Mouse (Mus musculus) kidney, postnatal 0 days (tissue): ENCODE results near the gene Rpap3. TPM values are rescaled to one million over a fixed set of nuclear protein-coding genes. Genes with fewer than 3 reads are reported as not detected.

ENCODE experiments used
- ATAC-seq: fragments of 200-750 bp; cut with Nextera tagmentation; replicated peaks from 2 replicates; pipeline ENCODE4 v1.8.0; 2017; ENCODE audit warnings: low read depth, moderate number of reproducible peaks, moderate TSS enrichment, moderate library complexity; ENCODE audit not compliant: low FRiP score
- DNase-seq: peaks from one replicate; pipeline ENCODE4 v3.0.0-alpha.2; 2016; ENCODE audit warnings: low spot score
- H3K27ac ChIP-seq: fragments of 300-500 bp; sonication (generic); 2 replicates; pipeline ENCODE4 v1.5.1; 2014; ENCODE audit warnings: mild to moderate bottlenecking
- H3K27me3 ChIP-seq: fragments of 300-500 bp; sonication (generic); 2 replicates; pipeline ENCODE4 v1.6.1; 2014; ENCODE audit warnings: low read length, mixed read lengths; ENCODE audit not compliant: insufficient read depth
- H3K36me3 ChIP-seq: fragments of 300-500 bp; sonication (generic); 2 replicates; pipeline ENCODE4 v1.6.1; 2014; ENCODE audit warnings: low read length, mixed read lengths; ENCODE audit not compliant: insufficient read depth
- H3K4me1 ChIP-seq: fragments of 300-500 bp; sonication (generic); replicated peaks from 2 replicates; pipeline ENCODE4 v1.6.1; 2014; ENCODE audit warnings: antibody characterized with exemption, low read length, mixed read lengths; ENCODE audit not compliant: insufficient read depth
- H3K4me2 ChIP-seq: fragments of 300-500 bp; sonication (generic); 2 replicates; pipeline ENCODE4 v1.6.1; 2014; ENCODE audit warnings: mild to moderate bottlenecking, low read length, moderate library complexity, mixed read lengths
- H3K4me3 ChIP-seq: fragments of 300-500 bp; sonication (generic); replicated peaks from 2 replicates; pipeline ENCODE4 v1.5.1; 2014; ENCODE audit warnings: low read depth, low read length
- H3K9ac ChIP-seq: fragments of 300-500 bp; sonication (generic); 2 replicates; pipeline ENCODE4 v1.6.1; 2014; ENCODE audit warnings: low read depth, low read length
- H3K9me3 ChIP-seq: fragments of 300-500 bp; sonication (generic); replicated peaks from 2 replicates; pipeline ENCODE4 v1.6.1; 2016; ENCODE audit warnings: low read length, inconsistent platforms, mixed read lengths
- CTCF ChIP-seq: IDR thresholded peaks from 2 replicates; pipeline ENCODE4 v1.5.1; 2016; ENCODE audit warnings: antibody characterized with exemption, low read depth, mild to moderate bottlenecking, moderate library complexity
- WGBS: fragments of 180-500 bp; shearing (Covaris S2); extraction: QIAGEN DNeasy Blood & Tissue Kit; methylation state at CpG from one replicate; pipeline ENCODE4 v1.1.7; 2014; 5-methylcytosine and 5-hydroxymethylcytosine counted together
- polyA plus RNA-seq: library from polyadenylated mRNA; unstranded; fragments of >200 nt; fragmentation: Nextera tagmentation; extraction: Ambion mirVana; gene quantifications from 2 replicates; pipeline ENCODE4 v1.2.1, GENCODE M21; 2015

Gene Rpap3
- polyA plus RNA-seq, 1 experiment from 2014 or later: 36.3 TPM

DNA sequence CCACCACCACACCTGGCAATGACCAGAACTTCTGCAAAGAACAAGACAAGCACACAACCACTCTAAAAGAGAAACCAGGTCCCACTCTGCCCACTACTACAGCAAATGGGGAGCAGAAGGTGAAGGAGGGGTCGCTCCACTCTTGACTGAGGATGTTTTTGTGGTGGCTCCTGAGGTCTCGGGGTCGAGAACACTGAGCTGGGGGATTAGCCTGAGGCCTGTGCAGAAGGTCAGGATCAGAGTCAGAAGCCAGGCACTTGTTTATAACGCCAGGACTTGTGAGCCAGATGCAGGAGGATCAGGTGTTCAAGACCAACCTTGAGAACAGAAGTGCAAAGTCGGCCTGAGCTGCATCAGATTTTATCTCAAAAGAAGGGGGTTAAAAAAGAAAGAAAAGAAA lies 21.9 kb upstream of the Rpap3 start:
- ATAC-seq (no peak), DNase-seq (no peak)
- no peak for TF ChIP-seq CTCF
- Histone ChIP-seq H3K27ac (no peak overlapping the region), H3K36me3 (no peaks in the 10 kb centered on the region), H3K9ac (no peak overlapping the region), H3K9me3 (no peaks in the 10 kb centered on the region), H3K4me2 (no peak overlapping the region), H3K4me3 (no peak overlapping the region), H3K27me3 (no peaks in the 10 kb centered on the region), H3K4me1 (peaks cover 8% of the 10 kb centered on the region; the same call in 1 of the 2 replicates)
- WGBS: 80% methylated on average over 5 of the region's 5 CpGs

GRCm38 (mm10) chr15:97727048-97727447 lies 21.4 kb upstream of the Rpap3 start:
- no peaks in the 10 kb centered on the region for H3K36me3 ChIP-seq
- 57% methylated on average over 8 of the region's 8 CpGs for WGBS
- TF ChIP-seq CTCF: no peak
- H3K4me2 ChIP-seq: no peak overlapping the region
- peaks cover 8% of the 10 kb centered on the region; the same call in 1 of the 2 replicates for H3K4me1 ChIP-seq
- H3K9me3 ChIP-seq: no peaks in the 10 kb centered on the region
- DNase-seq (no peak), ATAC-seq (no peak)
- no peaks in the 10 kb centered on the region for H3K27me3 ChIP-seq
- no peak overlapping the region for H3K4me3 ChIP-seq
- H3K9ac ChIP-seq: no peak overlapping the region
- no peak overlapping the region for H3K27ac ChIP-seq

- no peak for TF ChIP-seq CTCF
- Histone ChIP-seq H3K36me3 (no peaks in the 10 kb centered on the region), H3K4me1 (peaks cover 14% of the 10 kb centered on the region), H3K9ac (no peak overlapping the region), H3K9me3 (no peaks in the 10 kb centered on the region), H3K4me2 (no peak overlapping the region), H3K27me3 (no peaks in the 10 kb centered on the region), H3K27ac (no peak overlapping the region), H3K4me3 (no peak overlapping the region)
- DNase-seq (no peak), ATAC-seq (no peak)
- WGBS: 88% methylated on average over 13 of the region's 13 CpGs
Observed at GRCm38 (mm10) chr15:97726310-97726709, 20.7 kb upstream of the Rpap3 start.

DNA sequence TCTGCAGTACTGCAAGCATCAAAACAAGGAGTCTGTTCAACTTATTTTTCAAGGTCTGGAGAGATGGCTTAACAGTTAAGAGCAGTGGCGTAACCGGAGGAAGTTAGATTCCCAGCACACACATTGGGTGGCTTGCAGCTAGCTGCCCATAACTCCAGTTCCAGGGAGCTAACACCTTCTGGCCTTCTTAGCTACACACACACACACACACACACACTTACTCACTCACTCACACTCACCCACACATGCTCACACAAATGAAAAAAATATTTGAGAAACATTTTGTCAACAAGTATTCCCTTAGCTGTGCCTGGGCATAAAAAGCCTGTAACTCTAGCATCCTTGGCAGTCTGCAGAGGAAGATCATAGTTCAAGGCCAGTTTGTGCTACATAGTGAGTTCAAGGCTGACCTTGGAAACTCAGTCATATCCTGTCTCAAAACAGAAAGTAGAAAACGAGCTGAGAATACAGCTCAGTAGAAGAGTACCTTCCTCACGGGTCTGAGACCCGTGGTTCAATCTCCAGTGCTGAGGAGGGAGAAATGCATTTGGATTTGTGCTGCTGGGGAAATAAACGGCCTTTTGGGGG lies 19.7 kb upstream of the Rpap3 start:
- H3K9me3 ChIP-seq: no peaks in the 10 kb centered on the region
- no peak overlapping the region for H3K4me3 ChIP-seq
- peaks cover 20% of the 10 kb centered on the region for H3K4me1 ChIP-seq
- H3K9ac ChIP-seq: no peak overlapping the region
- H3K36me3 ChIP-seq: no peaks in the 10 kb centered on the region
- no peak for TF ChIP-seq CTCF
- ATAC-seq (no peak), DNase-seq (no peak)
- H3K27me3 ChIP-seq: no peaks in the 10 kb centered on the region
- H3K27ac ChIP-seq: no peak overlapping the region
- WGBS: 75% methylated on average over 6 of the region's 6 CpGs
- H3K4me2 ChIP-seq: no peak overlapping the region

DNA sequence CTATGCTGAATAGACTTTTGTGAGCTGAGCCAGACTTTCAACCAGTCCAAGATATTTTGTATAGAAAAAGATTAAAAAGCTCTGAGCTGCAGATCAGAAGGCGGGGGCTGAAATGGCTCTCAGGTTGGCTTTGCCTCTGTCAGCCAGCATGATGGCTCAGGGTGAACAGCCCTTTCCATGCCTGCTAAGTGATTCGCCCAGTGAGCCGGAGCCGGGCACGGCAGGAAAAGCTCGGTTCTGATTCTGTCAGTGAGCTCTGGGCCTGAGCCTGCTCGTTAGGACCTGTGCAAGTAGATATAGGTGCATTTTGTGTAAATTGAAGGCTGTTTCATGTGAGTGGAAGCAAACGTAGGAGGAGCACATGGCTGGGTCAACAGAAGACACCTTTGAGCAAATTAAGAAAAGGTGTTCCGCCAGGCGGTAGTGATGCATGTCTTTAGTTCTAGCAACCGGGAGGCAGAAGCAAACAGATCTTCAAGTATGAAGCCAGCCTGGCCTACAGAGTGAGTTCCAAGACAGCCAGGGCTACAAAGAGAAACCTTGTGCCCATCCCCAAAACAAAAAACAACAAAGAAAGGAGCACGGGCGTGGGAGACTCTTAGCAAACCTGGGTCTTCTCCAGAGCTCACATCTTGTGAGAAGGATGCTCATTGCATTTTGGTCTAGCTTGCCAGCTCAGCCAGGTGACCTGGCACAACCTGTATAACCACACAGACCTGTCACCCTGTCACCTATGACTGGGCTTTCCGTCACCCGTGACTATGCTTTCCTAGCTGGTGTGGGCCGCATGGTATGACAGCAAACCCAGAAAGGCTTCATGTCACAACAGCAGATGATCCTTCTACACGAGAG lies 18.9 kb upstream of the Rpap3 start:
- no peak for TF ChIP-seq CTCF
- Histone ChIP-seq H3K27ac (no peak overlapping the region), H3K36me3 (no peaks in the 10 kb centered on the region), H3K9me3 (no peaks in the 10 kb centered on the region), H3K27me3 (no peaks in the 10 kb centered on the region), H3K4me3 (no peak overlapping the region), H3K4me1 (peaks cover 16% of the 10 kb centered on the region), H3K9ac (no peak overlapping the region), H3K4me2 (no peak overlapping the region)
- no peak for DNase-seq
- no peak for ATAC-seq
- WGBS: 72% methylated on average over 17 of the region's 17 CpGs

DNA sequence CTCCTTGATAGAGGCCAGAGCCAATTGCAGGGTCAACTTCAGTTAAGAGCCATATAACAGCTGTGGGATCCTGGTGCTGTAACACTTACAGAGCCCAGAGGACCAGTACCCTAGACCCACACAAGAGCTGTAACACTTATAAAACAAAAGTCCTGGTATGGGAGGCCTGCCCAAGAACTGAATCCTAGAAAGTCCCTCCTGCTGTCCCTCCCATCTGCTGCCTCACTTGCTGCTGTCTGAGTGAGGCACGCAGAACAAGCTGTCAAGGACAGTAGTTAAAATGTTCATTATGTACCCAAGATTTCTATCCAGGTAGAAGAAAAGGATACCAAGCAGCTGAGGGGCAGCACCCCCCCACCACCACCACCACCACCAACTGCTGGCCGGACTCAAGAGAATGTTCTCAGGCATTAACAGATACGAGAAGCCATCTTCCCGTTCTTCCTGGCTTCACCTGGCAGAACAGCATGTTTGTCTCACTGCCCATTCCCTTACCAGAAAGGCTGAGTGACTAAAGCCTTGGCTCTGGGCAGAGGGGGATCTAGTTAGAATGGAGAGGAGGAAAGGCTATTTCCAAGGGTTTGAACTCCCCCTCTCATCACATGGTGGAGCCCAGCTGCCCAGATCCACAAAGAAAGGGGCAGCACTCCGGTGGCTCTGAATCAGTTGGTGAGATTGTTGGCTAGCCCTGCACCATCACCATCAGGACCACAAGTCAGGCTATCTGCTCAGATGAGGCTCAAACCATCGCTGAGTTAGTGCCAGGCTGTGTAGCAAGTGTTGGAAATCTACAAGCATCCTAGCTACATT lies 18.1 kb upstream of the Rpap3 start:
- TF ChIP-seq CTCF: no peak
- Histone ChIP-seq H3K27ac (no peak overlapping the region), H3K27me3 (no peaks in the 10 kb centered on the region), H3K9ac (no peak overlapping the region), H3K4me1 (peaks cover 16% of the 10 kb centered on the region), H3K36me3 (no peaks in the 10 kb centered on the region), H3K9me3 (no peaks in the 10 kb centered on the region), H3K4me2 (no peak overlapping the region), H3K4me3 (no peak overlapping the region)
- ATAC-seq (no peak), DNase-seq (no peak)
- 85% methylated on average over 6 of the region's 6 CpGs for WGBS
